Mouse (Mus musculus) myocyte (in vitro differentiated cells): Measurements from ENCODE around the gene Telo2. TPM values are rescaled to one million over a fixed set of nuclear protein-coding genes. Genes with fewer than 3 reads are reported as not detected.

Source experiments
- H3K27me3 ChIP-seq: one replicate; pipeline ENCODE4 v1.6.1; 2011; ENCODE audit not compliant: control insufficient read depth, insufficient read depth, insufficient read length
- H3K36me3 ChIP-seq: one replicate; pipeline ENCODE4 v1.6.1; 2011; ENCODE audit not compliant: control insufficient read depth, insufficient read depth
- H3K4me2 ChIP-seq: one replicate; pipeline ENCODE4 v1.6.1; 2011; ENCODE audit warnings: low read depth, control low read depth
- H3K4me3 ChIP-seq: one replicate; pipeline ENCODE4 v1.5.1; 2011; ENCODE audit warnings: mild to moderate bottlenecking, control low read depth, moderate library complexity
- H3K79me2 ChIP-seq: one replicate; pipeline ENCODE4 v1.6.1; 2011; ENCODE audit not compliant: control insufficient read depth, insufficient read depth
- H3ac ChIP-seq: one replicate; pipeline ENCODE4 v1.6.1; 2011; ENCODE audit not compliant: control insufficient read depth, insufficient read length
- CEBPB ChIP-seq: IDR thresholded peaks from 2 replicates; pipeline ENCODE4 v1.6.1; 2011; ENCODE audit warnings: mild to moderate bottlenecking, moderate library complexity; ENCODE audit not compliant: poor library complexity, insufficient read depth, severe bottlenecking
- E2F4 ChIP-seq: IDR thresholded peaks from one replicate; pipeline ENCODE4 v1.6.1; 2011; ENCODE audit warnings: mild to moderate bottlenecking, control low read depth, moderate library complexity; ENCODE audit not compliant: insufficient read depth
- MAX ChIP-seq: IDR thresholded peaks from one replicate; pipeline ENCODE4 v1.6.1; 2011; ENCODE audit warnings: low read depth, mild to moderate bottlenecking, control low read depth
- MYOD1 ChIP-seq, 3 experiments: IDR thresholded peaks; one replicate each; pipeline ENCODE4 v1.6.1; 2011; ENCODE audit warnings: control low read depth in 2 of 3, low read depth in 2 of 3, mild to moderate bottlenecking in 2 of 3, moderate library complexity in 1 of 3; ENCODE audit not compliant: insufficient read length in 2 of 3, control insufficient read depth in 1 of 3
- MYOG ChIP-seq, 3 experiments: IDR thresholded peaks; one replicate each; pipeline ENCODE4 v1.6.1; 2011; ENCODE audit warnings: control low read depth in 2 of 3, low read depth in 2 of 3, mild to moderate bottlenecking in 2 of 3; ENCODE audit not compliant: insufficient read length in 2 of 3, control insufficient read depth in 1 of 3, insufficient read depth in 1 of 3
- POLR2A ChIP-seq: IDR thresholded peaks from one replicate; pipeline ENCODE4 v1.6.1; 2011; ENCODE audit warnings: low read depth, mild to moderate bottlenecking, control low read depth, moderate library complexity; ENCODE audit not compliant: insufficient read length
- POLR2AphosphoS2 ChIP-seq: IDR thresholded peaks from one replicate; pipeline ENCODE4 v1.6.1; 2011; ENCODE audit warnings: low read depth, control low read depth; ENCODE audit not compliant: insufficient read length
- REST ChIP-seq: IDR thresholded peaks from one replicate; pipeline ENCODE4 v1.6.1; 2011; ENCODE audit warnings: mild to moderate bottlenecking, control low read depth, moderate library complexity; ENCODE audit not compliant: insufficient read depth, insufficient read length
- SRF ChIP-seq: IDR thresholded peaks from one replicate; pipeline ENCODE4 v1.6.1; 2011; ENCODE audit warnings: low read depth; ENCODE audit not compliant: control insufficient read depth, insufficient read length
- TCF12 ChIP-seq: IDR thresholded peaks from one replicate; pipeline ENCODE4 v1.6.1; 2011; ENCODE audit warnings: mild to moderate bottlenecking, control low read depth; ENCODE audit not compliant: poor library complexity, insufficient read depth, severe bottlenecking
- TCF3 ChIP-seq: IDR thresholded peaks from one replicate; pipeline ENCODE4 v1.6.1; 2011; ENCODE audit warnings: low read depth, control low read depth; ENCODE audit not compliant: insufficient read length
- USF1 ChIP-seq: IDR thresholded peaks from one replicate; pipeline ENCODE4 v1.6.1; 2011; ENCODE audit warnings: low read depth, mild to moderate bottlenecking, control low read depth, moderate library complexity
- polyA plus RNA-seq: library from polyadenylated mRNA; unstranded; fragments of >200 nt; fragmentation: generic; extraction: Trizol; gene quantifications from one replicate; pipeline ENCODE4 v1.2.1, GENCODE M21; 2012; ENCODE audit warnings: missing spikeins

Gene Telo2
- polyA plus RNA-seq, 1 experiment, result 14.4 TPM

- Histone ChIP-seq H3K4me3 (no peak overlapping the region), H3K36me3 (no peaks in the 10 kb centered on the region)
Measured at GRCm38 (mm10) chr17:25076906-25077305, 38.9 kb downstream of the Telo2 start.

DNA sequence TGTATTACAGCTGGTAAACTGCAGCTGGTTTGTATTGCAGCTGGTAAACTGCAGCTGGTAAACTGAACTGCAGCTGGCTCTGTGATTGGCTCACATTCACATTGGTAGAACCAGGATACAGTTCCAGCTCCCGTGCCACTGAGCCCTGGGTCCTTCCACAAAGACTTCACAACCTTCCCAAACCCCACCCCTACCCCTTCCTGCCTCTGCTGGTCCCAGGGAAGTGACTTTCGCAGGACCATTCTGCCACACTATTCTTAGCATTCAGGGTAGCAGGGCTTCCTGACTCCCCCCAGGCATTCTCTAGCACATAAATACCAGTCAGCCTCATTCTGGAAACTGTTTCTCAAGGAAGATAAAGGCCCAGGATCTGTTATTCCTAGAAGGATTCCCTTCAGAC is 47.1 kb downstream of the Telo2 start:
- H3K79me2 ChIP-seq, result no peaks in the 10 kb centered on the region
- no peak overlapping the region for H3K4me3 ChIP-seq

More at GRCm38 (mm10) chr17:25076906-25077305, 38.9 kb downstream of the Telo2 start:
- no peaks in the 10 kb centered on the region for H3K79me2 ChIP-seq
- no peaks in the 10 kb centered on the region for H3K27me3 ChIP-seq
- H3ac ChIP-seq, result no peak overlapping the region
- TF ChIP-seq MYOD1 (IDR thresholded peaks at IDR 0.05; ENCODE audit: control insufficient read depth in 1 of 3, insufficient read length in 2 of 3, low read depth in 2 of 3) (no peak), POLR2A (no peak), E2F4 (no peak), CEBPB (no peak), MAX (no peak)
- H3K4me2 ChIP-seq, result no peak overlapping the region

DNA sequence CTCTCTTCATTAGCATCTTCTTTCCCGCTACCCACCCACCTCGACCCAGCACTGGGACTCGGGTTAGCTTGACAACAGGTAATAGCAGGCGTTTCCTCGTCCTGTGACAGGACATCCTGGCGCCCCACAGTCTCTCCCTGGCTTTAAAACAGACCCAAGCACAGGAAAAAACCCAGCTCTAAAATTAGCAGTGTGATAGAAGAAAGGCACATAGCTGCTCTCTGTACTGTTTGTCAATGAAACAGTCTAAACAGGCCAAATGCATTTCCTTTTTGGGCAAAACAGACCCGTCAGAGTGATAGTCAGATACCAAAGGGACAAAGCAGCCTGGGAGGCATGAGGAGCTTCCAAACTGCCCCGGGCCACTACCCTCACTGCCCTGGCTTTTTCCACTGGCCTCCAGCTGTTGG is 48.3 kb downstream of the Telo2 start:
- no peaks in the 10 kb centered on the region for H3K79me2 ChIP-seq
- no peaks in the 10 kb centered on the region for H3K27me3 ChIP-seq
- TF ChIP-seq SRF, result no peak
- no peak for TF ChIP-seq MAX
- TF ChIP-seq POLR2AphosphoS2, result no peak
- no peak for TF ChIP-seq USF1
- TF ChIP-seq E2F4, result no peak
- no peak for TF ChIP-seq POLR2A
- no peak for TF ChIP-seq MYOG (IDR thresholded peaks at IDR 0.05; ENCODE audit: control insufficient read depth in 1 of 3, insufficient read depth in 1 of 3, insufficient read length in 2 of 3, low read depth in 2 of 3)
- no peak for TF ChIP-seq MYOD1 (IDR thresholded peaks at IDR 0.05; ENCODE audit: control insufficient read depth in 1 of 3, insufficient read length in 2 of 3, low read depth in 2 of 3)
- H3K36me3 ChIP-seq, result no peaks in the 10 kb centered on the region
- no peak overlapping the region for H3K4me2 ChIP-seq
- H3ac ChIP-seq, result no peak overlapping the region
- no peak overlapping the region for H3K4me3 ChIP-seq

More for the DNA sequence above, 47.1 kb downstream of the Telo2 start:
- H3ac ChIP-seq, result no peak overlapping the region
- H3K27me3 ChIP-seq, result no peaks in the 10 kb centered on the region
- no peak for TF ChIP-seq SRF
- TF ChIP-seq MYOG (IDR thresholded peaks at IDR 0.05; ENCODE audit: control insufficient read depth in 1 of 3, insufficient read depth in 1 of 3, insufficient read length in 2 of 3, low read depth in 2 of 3), result no peak
- TF ChIP-seq MAX, result no peak
- TF ChIP-seq MYOD1 (IDR thresholded peaks at IDR 0.05; ENCODE audit: control insufficient read depth in 1 of 3, insufficient read length in 2 of 3, low read depth in 2 of 3), result no peak
- no peak for TF ChIP-seq POLR2A
- no peak for TF ChIP-seq CEBPB
- TF ChIP-seq TCF3, result no peak
- TF ChIP-seq E2F4, result no peak
- no peak for TF ChIP-seq USF1
- TF ChIP-seq REST, result no peak
- TF ChIP-seq POLR2AphosphoS2, result no peak
- TF ChIP-seq TCF12, result no peak
- no peaks in the 10 kb centered on the region for H3K36me3 ChIP-seq
- H3K4me2 ChIP-seq, result no peak overlapping the region

GRCm38 (mm10) chr17:25066595-25066994 is 49.2 kb downstream of the Telo2 start:
- Histone ChIP-seq H3K36me3 (no peaks in the 10 kb centered on the region), H3K4me2 (no peak overlapping the region), H3K79me2 (no peaks in the 10 kb centered on the region), H3K4me3 (no peak overlapping the region), H3ac (no peak overlapping the region), H3K27me3 (no peaks in the 10 kb centered on the region)
- TF ChIP-seq POLR2AphosphoS2 (no peak), TCF3 (no peak), USF1 (no peak), REST (no peak), CEBPB (no peak)

- Histone ChIP-seq H3K4me3 (no peak overlapping the region), H3K79me2 (no peaks in the 10 kb centered on the region), H3K27me3 (no peaks in the 10 kb centered on the region), H3K36me3 (no peaks in the 10 kb centered on the region), H3ac (no peak overlapping the region), H3K4me2 (no peak overlapping the region)
- no peak for TF ChIP-seq REST
- no peak for TF ChIP-seq MAX
- TF ChIP-seq MYOD1 (IDR thresholded peaks at IDR 0.05; ENCODE audit: control insufficient read depth in 1 of 3, insufficient read length in 2 of 3, low read depth in 2 of 3), result no peak
- no peak for TF ChIP-seq E2F4
- TF ChIP-seq USF1, result no peak
- no peak for TF ChIP-seq TCF12
- TF ChIP-seq MYOG (IDR thresholded peaks at IDR 0.05; ENCODE audit: control insufficient read depth in 1 of 3, insufficient read depth in 1 of 3, insufficient read length in 2 of 3, low read depth in 2 of 3), result no peak
Measured at GRCm38 (mm10) chr17:25065189-25065588, 50.6 kb downstream of the Telo2 start.

DNA sequence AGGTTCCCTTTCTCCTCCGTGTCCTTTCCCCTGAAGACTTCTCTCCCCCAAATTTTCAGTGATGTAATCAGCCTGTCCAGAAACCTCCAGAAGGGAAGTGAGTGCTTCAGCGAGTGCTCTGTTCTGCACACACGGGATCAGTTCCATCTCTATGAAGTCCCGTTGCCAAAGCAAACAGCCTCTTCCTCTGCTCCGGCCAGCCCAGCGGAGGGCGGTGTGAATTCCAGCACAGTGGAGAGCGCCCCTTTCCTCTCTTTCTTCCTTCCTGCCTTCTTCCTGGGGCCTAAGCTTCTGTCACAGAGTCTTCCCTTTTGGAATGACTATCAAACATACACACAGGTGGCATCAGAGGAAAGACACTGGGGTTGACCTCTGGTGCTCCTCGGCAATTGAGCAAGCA is 51.4 kb downstream of the Telo2 start:
- H3K4me2 ChIP-seq, result no peak overlapping the region
- H3K4me3 ChIP-seq, result no peak overlapping the region
- no peaks in the 10 kb centered on the region for H3K79me2 ChIP-seq
- H3K36me3 ChIP-seq, result no peaks in the 10 kb centered on the region
- H3ac ChIP-seq, result no peak overlapping the region
- TF ChIP-seq MAX (no peak), SRF (no peak), CEBPB (no peak), TCF3 (no peak), E2F4 (no peak), USF1 (no peak), MYOG (IDR thresholded peaks at IDR 0.05; ENCODE audit: control insufficient read depth in 1 of 3, insufficient read depth in 1 of 3, insufficient read length in 2 of 3, low read depth in 2 of 3) (no peak), REST (no peak), TCF12 (no peak), POLR2AphosphoS2 (no peak), MYOD1 (IDR thresholded peaks at IDR 0.05; ENCODE audit: control insufficient read depth in 1 of 3, insufficient read length in 2 of 3, low read depth in 2 of 3) (no peak)
- no peaks in the 10 kb centered on the region for H3K27me3 ChIP-seq
